Mouse (Mus musculus): ENCODE measurements around the gene Fam219a. TPM values are rescaled to one million over a fixed set of nuclear protein-coding genes. Genes with fewer than 3 reads are reported as not detected.

Gene Fam219a
- polyA plus RNA-seq, 1 experiment from 2014 or later = 18.1 TPM

- no peak for ATAC-seq (ENCODE audit: low FRiP score)
- H3K27ac ChIP-seq = no peak overlapping the region
Measured at GRCm38 (mm10) chr4:41480254-41480653, 89.1 kb downstream of the Fam219a start.

DNA sequence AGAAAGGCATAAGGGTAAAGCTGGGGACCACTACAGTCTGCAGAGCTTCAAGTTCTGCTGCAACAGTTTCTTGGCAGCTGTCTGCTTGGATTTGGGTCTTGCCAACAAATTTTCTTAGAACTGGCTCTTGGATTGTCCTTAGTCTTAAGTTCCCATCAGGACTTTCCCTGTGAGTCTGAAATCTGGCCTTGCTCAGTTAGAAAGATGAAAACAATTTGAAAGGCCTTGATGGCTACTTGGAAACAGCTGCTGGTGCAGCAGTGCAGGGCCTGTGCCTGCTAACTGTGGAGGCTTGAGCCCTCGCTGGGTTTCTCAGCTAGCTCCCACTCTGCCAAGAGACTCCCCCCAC lies 89.9 kb downstream of the Fam219a start:
- no peak overlapping the region for H3K27ac ChIP-seq
- ATAC-seq (ENCODE audit: low FRiP score) = no peak
- 75% methylated on average over 1 of the region's 1 CpGs for WGBS
- H3K4me2 ChIP-seq = no peak overlapping the region
- H3K36me3 ChIP-seq = peaks cover 45% of the 10 kb centered on the region
- 0 out of 2 replicates have a peak, but pooled peaks cover 3% of the 10 kb centered on the region for H3K4me1 ChIP-seq (replicated peaks)
- no peaks in the 10 kb centered on the region for H3K9me3 ChIP-seq
- H3K27me3 ChIP-seq = no peaks in the 10 kb centered on the region
- H3K9ac ChIP-seq = peak overlapping the region; percentile 13; the same call in 1 of the 2 replicates
- no peak overlapping the region for H3K4me3 ChIP-seq

More at GRCm38 (mm10) chr4:41480254-41480653, 89.1 kb downstream of the Fam219a start:
- H3K9me3 ChIP-seq = no peaks in the 10 kb centered on the region
- peaks cover 45% of the 10 kb centered on the region for H3K36me3 ChIP-seq
- no peaks in the 10 kb centered on the region for H3K27me3 ChIP-seq
- 90% methylated on average over 8 of the region's 8 CpGs for WGBS
- no peak overlapping the region for H3K9ac ChIP-seq
- H3K4me3 ChIP-seq = no peak overlapping the region
- H3K4me1 ChIP-seq (replicated peaks) = 0 out of 2 replicates have a peak, but pooled peaks cover 3% of the 10 kb centered on the region
- H3K4me2 ChIP-seq = no peak overlapping the region

- H3K27ac ChIP-seq = no peak overlapping the region
- no peak overlapping the region for H3K4me2 ChIP-seq
- WGBS = 72% methylated on average over 4 of the region's 4 CpGs
- no peaks in the 10 kb centered on the region for H3K9me3 ChIP-seq
- no peak overlapping the region for H3K4me3 ChIP-seq
- H3K4me1 ChIP-seq (replicated peaks) = 0 out of 2 replicates have a peak, but pooled peaks cover 3% of the 10 kb centered on the region
- H3K36me3 ChIP-seq = peaks cover 45% of the 10 kb centered on the region
- H3K9ac ChIP-seq = no peak overlapping the region
- no peak for ATAC-seq (ENCODE audit: low FRiP score)
- H3K27me3 ChIP-seq = no peaks in the 10 kb centered on the region
Measured at GRCm38 (mm10) chr4:41478751-41479455, 90.4 kb downstream of the Fam219a start.

GRCm38 (mm10) chr4:41477648-41478160 lies 91.6 kb downstream of the Fam219a start:
- no peak overlapping the region for H3K9ac ChIP-seq
- no peaks in the 10 kb centered on the region for H3K27me3 ChIP-seq
- ATAC-seq (ENCODE audit: low FRiP score) = no peak
- WGBS = 87% methylated on average over 9 of the region's 9 CpGs
- no peak overlapping the region for H3K27ac ChIP-seq
- no peak overlapping the region for H3K4me2 ChIP-seq
- no peak overlapping the region for H3K4me3 ChIP-seq
- H3K4me1 ChIP-seq (replicated peaks) = 0 out of 2 replicates have a peak, but pooled peaks cover 3% of the 10 kb centered on the region
- peaks cover 40% of the 10 kb centered on the region for H3K36me3 ChIP-seq
- no peaks in the 10 kb centered on the region for H3K9me3 ChIP-seq

DNA sequence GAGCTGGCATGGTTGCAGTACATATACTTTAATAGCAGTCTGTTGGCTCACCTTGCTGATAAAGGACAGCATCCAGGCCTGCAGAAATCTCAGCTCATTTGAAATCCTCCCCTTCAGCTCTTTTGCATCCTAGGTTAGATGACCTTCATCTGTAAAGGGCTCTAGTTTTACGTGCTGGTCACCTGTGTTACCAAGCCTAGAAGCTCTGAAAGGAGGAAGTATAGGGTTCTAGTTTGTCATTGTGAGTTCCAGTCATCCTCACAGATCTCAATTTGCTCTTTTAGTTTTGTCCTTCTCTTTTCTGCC lies 98.0 kb downstream of the Fam219a start:
- H3K36me3 ChIP-seq = no peaks in the 10 kb centered on the region
- H3K4me3 ChIP-seq = no peak overlapping the region
- peak overlapping the region; percentile 70 for H3K27ac ChIP-seq
- H3K9ac ChIP-seq = 0 out of 2 replicates have a peak overlapping the region, but pooled peaks have one; percentile 8
- H3K9me3 ChIP-seq = no peaks in the 10 kb centered on the region
- 81% methylated on average over 1 of the region's 1 CpGs for WGBS
- peaks cover 24% of the 10 kb centered on the region for H3K4me1 ChIP-seq (replicated peaks)
- no peak overlapping the region for H3K4me2 ChIP-seq
- no peak for ATAC-seq (ENCODE audit: low FRiP score)
- no peaks in the 10 kb centered on the region for H3K27me3 ChIP-seq

DNA sequence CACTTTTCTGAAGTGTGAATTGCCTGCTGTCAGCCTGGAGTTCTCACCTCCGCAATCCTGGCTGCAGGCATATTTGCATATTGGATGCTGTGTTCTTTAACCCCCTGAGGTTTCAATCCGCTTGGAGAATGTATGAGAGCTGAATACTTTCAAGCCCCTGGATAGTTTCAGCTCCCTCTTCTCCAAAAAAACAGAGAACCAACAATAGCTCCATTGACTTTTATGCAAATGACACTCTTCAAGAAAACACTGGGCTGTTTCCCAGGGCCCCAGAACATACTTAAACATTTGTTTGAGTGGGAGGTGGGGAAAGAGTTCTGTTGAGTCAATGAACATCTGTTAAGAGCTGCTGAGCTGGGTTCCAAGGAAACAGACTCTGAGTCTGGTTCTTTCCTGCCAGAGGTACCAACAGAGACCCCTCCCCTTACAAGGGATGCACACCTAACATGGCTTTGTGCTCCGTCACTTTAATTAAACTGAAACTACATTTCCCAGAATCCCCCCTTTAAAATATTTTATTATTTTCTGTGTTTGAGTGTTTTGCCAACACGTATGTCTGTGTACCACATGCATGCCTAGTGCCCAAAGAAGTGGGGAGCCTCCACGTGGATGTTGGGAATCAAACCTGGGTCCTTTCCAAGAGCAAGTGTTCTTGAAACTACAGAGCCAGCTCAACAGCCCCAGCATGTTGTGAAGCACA lies 98.5 kb downstream of the Fam219a start:
- ATAC-seq (ENCODE audit: low FRiP score) = peak; percentile 74
- Histone ChIP-seq H3K27me3 (no peaks in the 10 kb centered on the region), H3K9ac (peak overlapping the region; percentile 8; the same call in 1 of the 2 replicates)

DNA sequence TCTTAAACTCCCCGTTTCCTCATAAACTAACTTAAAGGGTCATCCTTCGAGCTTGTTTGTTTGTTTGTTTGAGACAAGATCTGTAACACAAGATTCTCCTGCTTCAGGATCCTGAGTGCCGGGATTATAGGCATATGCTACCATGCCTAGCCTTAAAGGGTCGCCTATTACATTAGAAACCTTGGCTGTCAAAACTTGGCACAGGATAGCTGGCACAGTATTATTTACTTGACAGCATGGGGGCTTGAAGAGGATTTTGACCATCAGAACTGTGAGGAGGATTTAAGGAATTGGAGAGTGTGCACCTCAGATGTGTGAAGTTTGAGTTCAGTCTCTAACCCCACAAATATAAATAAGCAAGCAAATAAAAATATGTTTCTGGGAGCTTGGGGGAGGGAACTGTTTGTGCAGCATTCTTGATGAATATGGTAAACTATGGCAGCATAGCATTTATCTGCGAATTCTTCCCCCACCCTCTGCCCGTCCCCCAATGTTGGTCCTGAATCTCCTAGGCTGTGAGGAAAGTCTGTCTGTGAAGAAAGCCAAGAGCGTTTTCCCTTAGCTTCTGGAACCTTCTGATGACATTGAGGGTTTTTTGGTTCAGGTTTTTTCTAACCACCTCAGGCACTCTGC lies 99.2 kb downstream of the Fam219a start:
- no peak overlapping the region for H3K4me2 ChIP-seq
- ATAC-seq (ENCODE audit: low FRiP score) = no peak
- H3K9ac ChIP-seq = no peak overlapping the region; the same call in 1 of the 2 replicates
- peaks cover 28% of the 10 kb centered on the region for H3K4me1 ChIP-seq (replicated peaks)
- H3K4me3 ChIP-seq = no peak overlapping the region
- WGBS = 62% methylated on average over 7 of the region's 7 CpGs
- peak overlapping the region; percentile 25 for H3K27ac ChIP-seq
- no peaks in the 10 kb centered on the region for H3K27me3 ChIP-seq
- H3K36me3 ChIP-seq = no peaks in the 10 kb centered on the region
- no peaks in the 10 kb centered on the region for H3K9me3 ChIP-seq

More for the DNA sequence above, 98.5 kb downstream of the Fam219a start:
- peaks cover 26% of the 10 kb centered on the region for H3K4me1 ChIP-seq (replicated peaks)
- no peak overlapping the region for H3K4me2 ChIP-seq
- H3K4me3 ChIP-seq = no peak overlapping the region
- no peaks in the 10 kb centered on the region for H3K9me3 ChIP-seq
- WGBS = 29% methylated on average over 5 of the region's 5 CpGs
- H3K27ac ChIP-seq = peak overlapping the region; percentile 70
- H3K36me3 ChIP-seq = no peaks in the 10 kb centered on the region

DNA sequence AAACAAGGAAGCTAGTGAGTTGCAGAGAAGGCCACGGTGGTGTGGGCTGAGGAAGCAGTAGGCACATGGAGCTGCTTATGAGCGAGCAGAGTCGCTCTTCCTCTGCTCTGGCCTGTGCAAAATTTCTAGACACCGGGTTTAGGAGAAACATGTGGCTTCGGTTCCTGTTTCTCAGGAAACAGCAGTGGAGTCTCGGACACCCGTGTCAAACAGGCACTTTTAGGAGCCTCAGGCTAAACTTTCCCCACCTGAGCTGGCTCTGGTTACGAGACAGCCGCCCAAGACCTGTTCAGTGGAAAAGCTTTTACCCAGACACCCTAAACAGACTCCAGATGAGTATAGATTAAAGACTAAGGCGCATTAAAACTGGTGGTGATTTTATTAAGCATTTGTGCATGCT lies 100.1 kb downstream of the Fam219a start:
- no peak overlapping the region for H3K9ac ChIP-seq
- no peak for ATAC-seq (ENCODE audit: low FRiP score)

GRCm38 (mm10) chr4:41468396-41469080 lies 100.8 kb downstream of the Fam219a start:
- no peak overlapping the region for H3K4me2 ChIP-seq
- H3K9ac ChIP-seq = no peak overlapping the region
- WGBS = 55% methylated on average over 17 of the region's 17 CpGs
- no peak for ATAC-seq (ENCODE audit: low FRiP score)
- peaks cover 33% of the 10 kb centered on the region for H3K4me1 ChIP-seq (replicated peaks)
- H3K27ac ChIP-seq = no peak overlapping the region
- H3K9me3 ChIP-seq = no peaks in the 10 kb centered on the region
- H3K27me3 ChIP-seq = no peaks in the 10 kb centered on the region
- H3K4me3 ChIP-seq = no peak overlapping the region
- H3K36me3 ChIP-seq = no peaks in the 10 kb centered on the region

More for the DNA sequence above, 100.1 kb downstream of the Fam219a start:
- no peak overlapping the region for H3K4me2 ChIP-seq
- H3K4me3 ChIP-seq = no peak overlapping the region
- H3K36me3 ChIP-seq = no peaks in the 10 kb centered on the region
- H3K27ac ChIP-seq = peak overlapping the region; percentile 40; the same call in 1 of the 2 replicates
- H3K27me3 ChIP-seq = no peaks in the 10 kb centered on the region
- 73% methylated on average over 10 of the region's 10 CpGs for WGBS
- H3K9me3 ChIP-seq = no peaks in the 10 kb centered on the region
- H3K4me1 ChIP-seq (replicated peaks) = peaks cover 28% of the 10 kb centered on the region
